Mouse (Mus musculus) naive thymus-derived CD4-positive, alpha-beta T cell, adult 2 months (primary cell): ENCODE results near the gene Emp1.

ENCODE experiments used
- DNase-seq: peaks from one replicate; pipeline ENCODE4 v3.0.0-alpha.2; 2011; ENCODE audit warnings: low read depth

The Emp1 gene

GRCm38 (mm10) chr6:135411712-135412319, 49.5 kb downstream of the Emp1 start:
- no peak for DNase-seq

DNA sequence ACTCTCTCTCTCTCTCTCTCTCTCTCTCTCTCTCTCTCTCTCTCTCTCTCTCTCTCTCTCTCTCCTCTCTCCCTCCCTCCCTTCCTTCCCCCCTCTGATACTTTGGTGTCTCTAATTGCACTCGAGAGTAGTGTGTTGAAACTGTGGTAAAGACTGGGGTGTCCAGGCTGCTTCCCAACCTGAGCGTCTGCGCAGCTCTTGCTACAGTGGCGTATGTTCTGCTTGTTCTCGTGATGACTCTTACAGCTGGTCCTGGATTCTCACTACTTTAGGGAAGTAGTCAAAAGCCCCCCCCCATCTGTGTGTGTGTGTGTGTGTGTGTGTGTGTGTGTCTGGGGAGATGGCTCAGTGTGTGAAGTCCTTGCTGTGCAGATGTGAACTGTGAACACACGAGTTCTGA, 50.3 kb downstream of the Emp1 start:
- DNase-seq = no peak

DNA sequence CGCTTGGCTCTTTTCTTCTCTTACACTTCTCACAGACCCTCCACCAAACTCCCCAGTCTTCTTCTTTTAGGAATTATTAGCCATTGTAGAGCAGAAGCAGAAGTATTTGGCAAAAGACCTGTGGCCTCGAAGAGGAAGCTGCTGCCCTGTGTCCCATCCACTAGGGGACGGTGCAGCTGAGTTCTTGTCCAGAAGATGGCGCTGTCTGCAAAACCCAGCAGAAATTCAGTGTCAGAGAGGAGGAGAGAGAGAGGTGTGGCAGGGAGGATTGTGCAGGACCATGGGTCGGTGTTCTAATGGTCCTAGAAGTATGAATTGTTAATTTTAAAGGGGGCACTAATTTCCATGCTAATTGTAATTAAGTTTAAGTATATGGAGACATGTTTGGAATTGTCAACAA, 55.1 kb downstream of the Emp1 start:
- DNase-seq = peak; percentile 88

DNA sequence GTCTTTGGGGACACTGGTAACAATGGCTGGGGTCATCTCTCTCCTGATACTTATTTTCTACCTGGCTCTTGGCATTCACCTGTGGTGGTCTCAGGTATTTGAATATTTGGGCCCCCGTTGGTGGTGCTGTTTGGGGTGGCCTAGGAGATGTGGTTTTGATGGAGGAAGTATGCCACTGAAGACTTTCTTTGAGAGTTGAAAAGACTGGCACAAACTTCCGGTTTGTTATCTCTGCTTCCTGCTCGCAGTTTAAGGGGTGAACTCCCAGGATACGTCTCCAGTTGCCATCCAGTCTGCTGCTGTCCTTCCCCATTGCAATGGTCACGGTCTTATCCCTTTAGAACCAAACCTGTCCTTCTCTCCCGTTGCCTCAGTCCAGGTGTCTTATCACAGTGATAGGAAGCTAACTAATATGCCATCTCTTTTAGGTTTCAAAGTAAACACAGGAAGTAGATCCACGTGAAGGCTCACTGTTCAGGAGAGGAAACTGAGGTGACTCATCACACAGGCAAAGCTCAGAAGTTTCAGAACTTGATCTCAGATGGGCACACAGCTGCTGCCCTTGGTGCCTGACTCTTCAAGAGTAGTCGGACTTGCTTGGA, 56.0 kb downstream of the Emp1 start:
- DNase-seq = peak; percentile 83

GRCm38 (mm10) chr6:135428246-135428645, 65.9 kb downstream of the Emp1 start:
- no peak for DNase-seq

- no peak for DNase-seq
Measured at GRCm38 (mm10) chr6:135429268-135429909, 67.0 kb downstream of the Emp1 start.

GRCm38 (mm10) chr6:135430441-135430970, 68.2 kb downstream of the Emp1 start:
- no peak for DNase-seq
